Mouse (Mus musculus) forebrain, embryonic 15.5 days (tissue): ENCODE data around the gene Mrpl4. TPM values are rescaled to one million over a fixed set of nuclear protein-coding genes. Genes with fewer than 3 reads are reported as not detected.

Experiments
- ATAC-seq: fragments of 200-750 bp; cut with Nextera tagmentation; replicated peaks from 2 replicates; pipeline ENCODE4 v1.8.0; 2017; ENCODE audit warnings: mild to moderate bottlenecking, moderate TSS enrichment, moderate library complexity
- H3K27ac ChIP-seq: fragments of 300-500 bp; sonication (generic); replicated peaks from 2 replicates; pipeline ENCODE4 v1.5.1; 2015; ENCODE audit warnings: mild to moderate bottlenecking, inconsistent platforms
- H3K27me3 ChIP-seq: fragments of 300-500 bp; sonication (generic); 2 replicates; pipeline ENCODE4 v1.6.1; 2015; ENCODE audit warnings: inconsistent platforms
- H3K36me3 ChIP-seq: fragments of 300-500 bp; sonication (generic); 2 replicates; pipeline ENCODE4 v1.6.1; 2015; ENCODE audit warnings: mild to moderate bottlenecking, inconsistent platforms
- H3K4me1 ChIP-seq: fragments of 300-500 bp; sonication (generic); 2 replicates; pipeline ENCODE4 v1.6.1; 2015; ENCODE audit warnings: inconsistent platforms
- H3K4me2 ChIP-seq: fragments of 300-500 bp; sonication (generic); replicated peaks from 2 replicates; pipeline ENCODE4 v1.6.1; 2015; ENCODE audit warnings: mild to moderate bottlenecking, inconsistent platforms
- H3K4me3 ChIP-seq: fragments of 300-500 bp; sonication (generic); 2 replicates; pipeline ENCODE4 v1.5.1; 2015; ENCODE audit warnings: mild to moderate bottlenecking, inconsistent platforms
- H3K9ac ChIP-seq: fragments of 300-500 bp; sonication (generic); replicated peaks from 2 replicates; pipeline ENCODE4 v1.6.1; 2015; ENCODE audit warnings: mild to moderate bottlenecking, inconsistent platforms
- H3K9me3 ChIP-seq: fragments of 300-500 bp; sonication (generic); 2 replicates; pipeline ENCODE4 v1.6.1; 2016; ENCODE audit warnings: inconsistent platforms
- WGBS: fragments of 180-500 bp; shearing (Covaris S2); methylation state at CpG from one replicate; pipeline ENCODE4 v1.1.7; 2015; ENCODE audit warnings: mixed read lengths; 5-methylcytosine and 5-hydroxymethylcytosine counted together
- polyA plus RNA-seq: library from polyadenylated mRNA; unstranded; fragments of >200 nt; fragmentation: Nextera tagmentation; extraction: Ambion mirVana; gene quantifications from 2 replicates; pipeline ENCODE4 v1.2.1, GENCODE M21; 2015

Gene Mrpl4
- polyA plus RNA-seq, 1 experiment from 2014 or later = 115 TPM

DNA sequence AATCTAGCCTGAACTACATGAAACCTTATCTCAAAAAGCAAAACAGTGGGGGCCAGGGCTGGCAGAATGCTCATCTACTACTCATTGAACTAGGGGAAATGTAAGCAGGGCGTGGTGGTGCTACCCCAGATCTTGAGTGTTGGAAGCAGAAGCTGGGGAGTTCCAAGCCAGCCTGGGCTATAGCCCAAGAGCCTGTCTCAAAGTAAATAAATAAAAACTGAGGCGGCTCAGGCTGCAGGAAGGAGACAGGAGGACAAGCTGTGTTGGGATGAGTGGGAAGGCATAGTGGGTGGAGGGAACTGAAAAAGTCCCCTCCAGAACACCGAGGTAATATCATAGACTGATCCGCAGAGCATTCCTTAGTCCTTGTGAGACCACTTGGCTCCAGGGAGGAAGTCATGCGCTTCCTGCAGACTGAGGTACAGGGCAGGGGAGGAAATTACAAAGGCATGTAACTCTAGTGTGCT, 9.3 kb downstream of the Mrpl4 start:
- H3K27ac ChIP-seq = no peak overlapping the region

DNA sequence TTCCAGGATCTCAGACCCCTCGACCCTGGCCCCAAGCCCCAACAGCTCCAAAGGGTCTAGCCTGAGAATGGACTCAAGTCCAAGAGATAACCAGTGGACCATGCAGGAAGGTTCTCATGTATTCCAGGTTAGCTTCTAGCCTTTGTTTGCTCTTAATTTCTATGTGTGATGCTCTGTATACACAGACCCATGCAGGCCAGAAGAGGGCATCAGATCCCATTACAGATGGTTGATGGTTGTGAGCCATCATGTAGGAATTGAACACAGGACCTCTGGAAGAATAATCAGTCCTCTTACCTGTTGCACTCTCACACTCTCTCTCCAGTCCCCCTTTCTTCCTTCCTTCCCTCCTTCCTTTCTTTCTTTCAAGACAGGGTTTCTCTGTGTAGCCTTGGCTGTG, 9.8 kb downstream of the Mrpl4 start:
- H3K9ac ChIP-seq = no peak overlapping the region
- ATAC-seq = no peak
- H3K27ac ChIP-seq = no peak overlapping the region
- no peak overlapping the region for H3K4me2 ChIP-seq
- peaks cover 19% of the 10 kb centered on the region for H3K36me3 ChIP-seq
- peaks cover 11% of the 10 kb centered on the region for H3K4me1 ChIP-seq
- 38% methylated on average over 1 of the region's 1 CpGs for WGBS
- no peaks in the 10 kb centered on the region for H3K9me3 ChIP-seq
- H3K27me3 ChIP-seq = peaks cover 35% of the 10 kb centered on the region
- no peak overlapping the region for H3K4me3 ChIP-seq

More for the DNA sequence above, 9.3 kb downstream of the Mrpl4 start:
- no peak overlapping the region for H3K4me2 ChIP-seq
- H3K9me3 ChIP-seq = no peaks in the 10 kb centered on the region
- no peak overlapping the region for H3K4me3 ChIP-seq
- WGBS = 75% methylated on average over 5 of the region's 5 CpGs
- peaks cover 11% of the 10 kb centered on the region for H3K4me1 ChIP-seq
- peaks cover 24% of the 10 kb centered on the region for H3K36me3 ChIP-seq
- no peak for ATAC-seq
- peaks cover 30% of the 10 kb centered on the region for H3K27me3 ChIP-seq
- H3K9ac ChIP-seq = no peak overlapping the region

DNA sequence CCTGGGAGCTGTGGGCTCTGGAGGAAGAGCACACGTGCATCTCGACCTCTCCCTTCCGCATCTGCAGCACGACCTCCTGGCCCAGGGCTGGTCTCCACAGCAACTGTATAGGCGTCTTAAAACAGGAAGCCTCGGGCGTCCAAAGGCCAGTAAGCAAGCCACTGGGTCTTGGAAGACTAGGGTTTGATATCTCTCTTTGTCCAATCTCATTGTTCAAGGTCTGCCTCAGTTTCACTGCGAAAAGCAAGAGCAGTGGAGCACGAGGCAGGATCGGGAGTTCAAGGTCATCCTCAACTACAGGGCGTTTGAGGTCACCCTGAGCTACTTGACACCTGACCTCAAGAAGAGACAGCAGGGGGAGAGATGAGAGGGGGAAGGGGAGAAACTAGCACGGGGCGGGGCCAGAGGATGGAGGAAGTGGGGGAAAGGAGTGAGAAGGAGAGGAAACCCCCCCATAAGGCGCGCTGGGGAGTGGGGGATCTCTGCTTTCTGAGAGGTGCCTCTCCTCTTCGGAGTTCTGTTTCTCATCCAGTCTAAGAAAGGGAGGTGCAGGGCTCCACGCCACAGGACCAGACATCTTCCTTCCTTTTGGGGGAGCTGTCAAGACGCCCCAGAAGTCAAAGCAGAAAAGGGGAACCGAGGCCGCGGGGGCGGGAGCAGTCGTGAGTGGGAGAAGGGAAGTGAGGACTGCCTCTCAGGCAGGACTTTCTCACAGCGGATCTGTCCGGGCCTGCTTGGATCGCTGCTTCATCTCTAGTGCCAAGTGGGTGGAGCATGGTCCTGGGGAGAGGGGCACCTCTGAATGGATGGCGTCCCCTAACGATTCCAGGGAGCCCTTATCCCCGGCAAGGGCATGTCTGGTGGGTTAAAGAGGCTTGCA, 12.4 kb downstream of the Mrpl4 start:
- ATAC-seq = no peak
- 4% methylated on average over 29 of the region's 29 CpGs for WGBS

DNA sequence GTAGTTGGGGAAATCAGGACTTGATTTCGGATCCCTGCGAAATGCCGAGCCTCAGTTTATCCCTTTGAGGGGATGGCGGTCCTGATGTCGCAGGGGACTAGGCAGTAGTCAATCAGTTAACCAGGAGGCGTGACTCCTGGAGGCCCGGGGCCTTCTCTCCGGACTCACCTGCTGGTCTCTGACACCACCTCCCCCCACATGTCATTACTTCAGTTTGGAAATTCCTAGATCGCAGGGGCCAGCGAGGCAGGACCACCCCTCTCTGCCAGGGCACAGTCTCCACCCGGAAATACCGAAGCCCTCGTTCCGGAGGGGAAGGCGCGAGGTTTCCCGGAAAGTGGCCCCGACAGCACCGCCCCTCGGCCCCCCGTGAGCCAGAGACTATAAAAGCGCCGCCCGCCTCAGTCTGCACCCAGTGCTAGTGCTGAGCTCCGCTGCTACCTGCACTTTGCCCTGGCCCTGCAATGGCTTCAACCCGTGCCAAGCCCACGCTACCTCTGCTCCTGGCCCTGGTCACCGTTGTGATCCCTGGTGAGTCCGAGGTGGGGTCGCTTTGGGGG, 13.1 kb downstream of the Mrpl4 start, which contains the start of gene Icam1:
Gene Icam1 (plus strand): TSS at position 415 of the 560 bp plus-strand sequence.
- peaks cover 11% of the 10 kb centered on the region for H3K4me1 ChIP-seq
- peak within 1 kb of the TSS; percentile 37 for H3K4me2 ChIP-seq
- ATAC-seq = no peak
- whole genome bisulfite sequencing = 2% methylated on average over 30 of the region's 30 CpGs
- peak within 1 kb of the TSS; percentile 25 for H3K4me3 ChIP-seq
- no peak within 1 kb of the TSS for H3K9ac ChIP-seq
- H3K27me3 ChIP-seq = peaks cover 51% of the 10 kb centered on the region
- no peak within 1 kb of the TSS for H3K27ac ChIP-seq
- H3K9me3 ChIP-seq = no peaks in the 10 kb centered on the region
- H3K36me3 ChIP-seq = no peaks in the 10 kb centered on the region

More for the DNA sequence above, 12.4 kb downstream of the Mrpl4 start:
- Histone ChIP-seq H3K9ac (no peak overlapping the region), H3K4me3 (peak overlapping the region; percentile 25; the same call in 1 of the 2 replicates), H3K27ac (no peak overlapping the region), H3K4me1 (peaks cover 11% of the 10 kb centered on the region), H3K27me3 (peaks cover 51% of the 10 kb centered on the region), H3K36me3 (no peaks in the 10 kb centered on the region), H3K9me3 (no peaks in the 10 kb centered on the region), H3K4me2 (peak overlapping the region; percentile 37)

DNA sequence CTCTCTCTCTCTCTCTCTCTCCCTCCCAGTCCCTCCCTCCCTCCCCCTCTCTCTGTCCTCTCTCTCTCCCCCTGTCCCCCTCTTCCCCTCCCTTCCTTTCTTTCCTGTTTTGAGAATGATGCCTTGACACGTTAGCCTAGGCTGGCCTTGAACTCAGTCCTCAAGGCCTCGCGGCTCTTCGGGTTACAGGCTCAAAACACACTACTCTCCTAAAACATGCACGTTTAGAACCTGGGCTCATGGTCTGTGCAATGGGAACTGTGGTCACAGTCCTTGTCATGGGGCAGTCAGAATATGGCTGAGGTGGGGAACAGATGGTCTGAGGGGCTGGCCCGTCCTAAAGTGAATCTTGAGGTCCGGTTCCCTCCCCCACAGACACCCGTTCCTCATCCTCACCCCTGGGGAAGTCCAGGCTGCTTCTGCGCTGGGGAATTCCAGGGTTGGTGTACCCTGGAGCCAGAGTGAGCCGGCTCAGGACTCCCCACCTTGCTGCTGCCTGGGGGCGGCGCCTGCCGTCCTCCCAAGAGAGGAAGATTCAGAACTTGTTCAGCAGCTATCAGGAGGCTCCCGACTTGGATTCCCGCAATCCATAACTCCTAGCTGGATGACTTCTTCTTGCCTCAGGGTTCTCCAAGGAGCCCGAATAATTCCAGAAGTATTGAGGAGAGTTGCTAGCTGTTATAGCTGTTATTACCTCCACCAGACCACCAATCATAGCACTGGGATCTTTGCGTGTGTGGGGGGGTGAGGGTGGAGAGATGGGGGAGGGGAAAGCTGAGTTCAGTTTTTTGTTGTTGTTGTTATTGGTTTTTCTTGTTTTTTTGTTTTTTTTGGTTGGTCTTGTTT, 14.0 kb downstream of the Mrpl4 start:
- no peaks in the 10 kb centered on the region for H3K9me3 ChIP-seq
- H3K36me3 ChIP-seq = no peaks in the 10 kb centered on the region
- H3K4me2 ChIP-seq = no peak overlapping the region
- ATAC-seq = no peak
- no peak overlapping the region for H3K9ac ChIP-seq
- 7% methylated on average over 17 of the region's 17 CpGs for WGBS
- no peak overlapping the region for H3K4me3 ChIP-seq
- peaks cover 51% of the 10 kb centered on the region for H3K27me3 ChIP-seq
- peaks cover 11% of the 10 kb centered on the region for H3K4me1 ChIP-seq
- no peak overlapping the region for H3K27ac ChIP-seq

DNA sequence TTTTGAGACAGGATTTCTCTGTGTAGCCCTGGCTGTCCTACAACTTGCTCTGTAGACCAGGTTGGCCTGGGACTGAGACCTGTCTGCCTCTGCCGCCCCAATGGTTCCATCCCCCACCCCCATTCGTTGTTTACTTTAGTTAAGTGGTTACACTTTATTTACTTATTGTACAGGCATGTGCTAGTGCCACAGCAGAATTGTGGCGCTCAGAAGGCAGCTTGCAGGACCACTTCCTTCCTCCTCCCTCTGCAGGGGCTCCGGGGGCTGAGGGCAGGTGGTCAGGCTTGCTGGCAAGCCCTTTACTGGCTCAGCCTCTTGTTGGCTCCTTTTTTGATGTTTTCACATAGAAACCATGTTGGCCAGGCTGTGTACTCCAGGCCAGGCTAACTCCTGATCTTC, 14.6 kb downstream of the Mrpl4 start:
- Histone ChIP-seq H3K4me3 (no peak overlapping the region), H3K9me3 (no peaks in the 10 kb centered on the region), H3K9ac (no peak overlapping the region), H3K27me3 (peaks cover 51% of the 10 kb centered on the region), H3K36me3 (no peaks in the 10 kb centered on the region), H3K27ac (no peak overlapping the region), H3K4me2 (no peak overlapping the region), H3K4me1 (peaks cover 11% of the 10 kb centered on the region)
- ATAC-seq = no peak
- WGBS = 33% methylated on average over 4 of the region's 4 CpGs

DNA sequence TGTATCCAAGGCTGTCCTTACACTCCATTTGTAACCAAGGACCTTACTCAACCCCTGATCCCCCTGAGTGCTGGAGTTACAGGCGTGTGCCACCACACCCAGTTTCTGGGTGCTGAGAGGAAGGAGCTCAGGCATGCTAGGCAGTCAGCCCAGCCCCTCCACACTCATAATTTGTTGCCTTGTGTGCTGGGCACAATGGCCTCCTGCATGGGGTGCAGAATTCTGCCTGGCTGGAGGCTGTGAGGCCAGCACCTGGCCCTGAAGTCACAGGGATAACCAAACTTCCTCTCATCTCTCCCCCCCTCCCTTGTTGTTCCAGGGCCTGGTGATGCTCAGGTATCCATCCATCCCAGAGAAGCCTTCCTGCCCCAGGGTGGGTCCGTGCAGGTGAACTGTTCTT, 16.1 kb downstream of the Mrpl4 start:
- no peaks in the 10 kb centered on the region for H3K9me3 ChIP-seq
- H3K4me1 ChIP-seq = peaks cover 11% of the 10 kb centered on the region
- H3K36me3 ChIP-seq = no peaks in the 10 kb centered on the region
- no peak overlapping the region for H3K4me3 ChIP-seq
- no peak for ATAC-seq
- WGBS = 72% methylated on average over 2 of the region's 2 CpGs
- no peak overlapping the region for H3K9ac ChIP-seq
- no peak overlapping the region for H3K4me2 ChIP-seq
- no peak overlapping the region for H3K27ac ChIP-seq
- H3K27me3 ChIP-seq = peaks cover 51% of the 10 kb centered on the region

DNA sequence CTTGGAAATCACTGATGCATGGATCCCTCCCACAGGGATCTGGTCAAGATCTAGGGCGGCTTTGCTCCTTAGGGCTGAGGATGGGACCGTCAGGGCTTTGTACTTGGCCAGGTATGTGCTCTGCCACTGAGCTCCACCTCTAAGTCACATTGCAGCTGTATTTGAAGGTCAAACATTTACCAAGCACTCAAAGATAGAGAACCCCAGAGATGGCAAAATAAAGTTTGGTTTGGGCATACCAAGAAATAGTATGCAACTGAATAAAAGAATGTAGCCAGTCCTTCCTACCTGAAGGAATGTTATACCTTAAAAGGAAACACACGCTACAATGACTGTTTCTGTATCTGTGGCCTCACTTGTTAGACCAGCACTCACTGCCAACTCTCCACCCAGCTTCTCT, 18.8 kb downstream of the Mrpl4 start:
- Histone ChIP-seq H3K36me3 (no peaks in the 10 kb centered on the region), H3K27me3 (peaks cover 30% of the 10 kb centered on the region), H3K9ac (no peak overlapping the region), H3K4me2 (no peak overlapping the region), H3K4me1 (no peaks in the 10 kb centered on the region), H3K9me3 (no peaks in the 10 kb centered on the region), H3K4me3 (no peak overlapping the region), H3K27ac (no peak overlapping the region)
- ATAC-seq = no peak
- 77% methylated on average over 3 of the region's 3 CpGs for WGBS

DNA sequence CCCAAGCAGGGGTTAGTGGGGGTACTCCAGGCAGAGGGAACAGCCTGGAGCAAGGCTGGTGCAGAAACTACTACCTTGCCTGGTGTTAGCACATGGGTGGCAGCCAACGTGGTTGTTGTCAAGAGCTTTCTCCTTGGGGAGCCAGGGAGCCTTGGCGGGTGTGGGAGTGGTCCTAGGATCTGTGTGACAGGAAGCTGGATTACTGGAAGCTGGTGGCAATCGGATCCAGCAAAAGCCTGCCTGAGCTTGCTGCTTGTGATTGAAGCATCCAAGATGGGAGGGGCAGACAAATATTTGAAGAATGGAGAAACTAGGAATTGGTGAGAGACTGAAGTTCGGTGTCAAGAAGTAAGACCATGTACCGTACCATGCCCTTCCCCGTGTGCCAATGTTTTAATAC, 19.8 kb downstream of the Mrpl4 start:
- WGBS = 66% methylated on average over 6 of the region's 6 CpGs
- H3K27me3 ChIP-seq = peaks cover 21% of the 10 kb centered on the region
- no peak overlapping the region for H3K9ac ChIP-seq
- no peak overlapping the region for H3K4me2 ChIP-seq
- H3K4me1 ChIP-seq = no peaks in the 10 kb centered on the region
- no peak for ATAC-seq
- no peak overlapping the region for H3K27ac ChIP-seq
- no peaks in the 10 kb centered on the region for H3K9me3 ChIP-seq
- H3K36me3 ChIP-seq = no peaks in the 10 kb centered on the region
- no peak overlapping the region for H3K4me3 ChIP-seq

DNA sequence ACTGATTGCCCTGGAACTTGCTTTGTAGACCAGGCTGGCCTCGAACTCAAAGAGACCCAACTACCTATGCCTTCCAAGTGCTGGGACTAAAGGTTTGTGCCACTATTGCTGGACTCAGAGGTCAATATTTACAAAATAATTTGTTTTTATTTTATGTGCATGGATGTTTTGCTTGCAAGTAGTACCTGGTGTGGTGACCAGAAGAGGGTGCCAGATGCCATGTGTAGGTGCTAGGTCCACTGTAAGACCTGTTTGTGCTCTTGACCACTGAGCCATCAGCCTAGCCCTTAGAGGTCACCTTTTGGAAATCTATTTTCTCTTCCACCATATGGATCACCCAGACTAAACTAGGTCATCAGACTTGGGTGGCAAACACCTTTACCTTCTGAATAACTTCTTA, 20.2 kb downstream of the Mrpl4 start:
- H3K9me3 ChIP-seq = no peaks in the 10 kb centered on the region
- H3K4me1 ChIP-seq = no peaks in the 10 kb centered on the region
- no peak overlapping the region for H3K27ac ChIP-seq
- no peak overlapping the region for H3K4me2 ChIP-seq
- no peak overlapping the region for H3K9ac ChIP-seq
- WGBS = 86% methylated on average over 1 of the region's 1 CpGs
- peaks cover 16% of the 10 kb centered on the region; the same call in 1 of the 2 replicates for H3K27me3 ChIP-seq
- H3K4me3 ChIP-seq = no peak overlapping the region
- no peak for ATAC-seq
- no peaks in the 10 kb centered on the region for H3K36me3 ChIP-seq

DNA sequence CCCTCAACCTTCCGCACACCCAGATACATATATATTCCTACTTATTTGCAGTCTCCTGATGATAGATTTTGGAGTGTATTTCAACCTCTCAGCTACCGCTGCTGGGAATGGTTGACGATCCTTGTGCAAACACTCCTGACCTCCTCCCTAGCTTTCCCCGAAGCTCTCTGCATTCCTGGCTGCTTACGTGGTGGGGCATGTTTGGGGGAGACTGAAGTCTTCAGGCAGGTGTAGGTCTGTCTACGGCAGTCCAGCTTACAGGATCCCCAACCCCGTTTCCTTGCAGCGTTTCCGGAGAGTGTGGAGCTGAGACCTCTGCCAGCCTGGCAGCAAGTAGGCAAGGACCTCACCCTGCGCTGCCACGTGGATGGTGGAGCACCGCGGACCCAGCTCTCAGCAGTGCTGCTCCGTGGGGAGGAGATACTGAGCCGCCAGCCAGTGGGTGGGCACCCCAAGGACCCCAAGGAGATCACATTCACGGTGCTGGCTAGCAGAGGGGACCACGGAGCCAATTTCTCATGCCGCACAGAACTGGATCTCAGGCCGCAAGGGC, 22.8 kb downstream of the Mrpl4 start:
- peaks cover 27% of the 10 kb centered on the region for H3K27me3 ChIP-seq
- ATAC-seq = no peak
- peaks cover 13% of the 10 kb centered on the region for H3K4me1 ChIP-seq
- no peaks in the 10 kb centered on the region for H3K9me3 ChIP-seq
- H3K4me3 ChIP-seq = no peak overlapping the region
- no peaks in the 10 kb centered on the region for H3K36me3 ChIP-seq
- H3K27ac ChIP-seq = no peak overlapping the region
- H3K9ac ChIP-seq = no peak overlapping the region
- 70% methylated on average over 19 of the region's 19 CpGs for WGBS
- H3K4me2 ChIP-seq = no peak overlapping the region
